Mouse (Mus musculus): ENCODE measurements around the gene Focad. TPM values are rescaled to one million over a fixed set of nuclear protein-coding genes. Genes with fewer than 3 reads are reported as not detected.
A peak's percentile ranks its signal among the peaks of the same experiment; 100 is the strongest.

The Focad gene
- polyA plus RNA-seq, 1 experiment, result 0.29 TPM

DNA sequence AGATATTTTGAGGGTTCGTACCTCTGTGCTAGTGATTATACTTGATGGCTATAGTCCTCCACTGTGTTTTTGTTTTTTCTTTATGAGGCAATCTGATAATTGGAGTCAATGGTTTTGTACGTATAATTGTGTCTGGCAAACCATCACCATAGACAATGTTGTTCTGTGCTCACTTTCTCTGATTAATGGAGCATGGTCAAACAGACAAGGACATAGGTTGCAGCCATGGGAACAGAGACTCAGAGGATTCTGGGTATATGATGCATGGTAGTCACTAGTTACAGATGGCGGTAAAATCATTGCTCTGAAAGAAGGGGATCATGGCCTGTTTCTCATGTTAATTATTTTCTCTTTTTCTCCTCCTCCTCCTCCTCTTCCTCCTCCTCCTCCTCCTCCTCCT is 205.1 kb downstream of the Focad start:
- TF ChIP-seq GATA1 (IDR thresholded peaks at IDR 0.05; ENCODE audit: low read length) (no peak), TAL1 (IDR thresholded peaks at IDR 0.05; ENCODE audit: low read length) (no peak)

DNA sequence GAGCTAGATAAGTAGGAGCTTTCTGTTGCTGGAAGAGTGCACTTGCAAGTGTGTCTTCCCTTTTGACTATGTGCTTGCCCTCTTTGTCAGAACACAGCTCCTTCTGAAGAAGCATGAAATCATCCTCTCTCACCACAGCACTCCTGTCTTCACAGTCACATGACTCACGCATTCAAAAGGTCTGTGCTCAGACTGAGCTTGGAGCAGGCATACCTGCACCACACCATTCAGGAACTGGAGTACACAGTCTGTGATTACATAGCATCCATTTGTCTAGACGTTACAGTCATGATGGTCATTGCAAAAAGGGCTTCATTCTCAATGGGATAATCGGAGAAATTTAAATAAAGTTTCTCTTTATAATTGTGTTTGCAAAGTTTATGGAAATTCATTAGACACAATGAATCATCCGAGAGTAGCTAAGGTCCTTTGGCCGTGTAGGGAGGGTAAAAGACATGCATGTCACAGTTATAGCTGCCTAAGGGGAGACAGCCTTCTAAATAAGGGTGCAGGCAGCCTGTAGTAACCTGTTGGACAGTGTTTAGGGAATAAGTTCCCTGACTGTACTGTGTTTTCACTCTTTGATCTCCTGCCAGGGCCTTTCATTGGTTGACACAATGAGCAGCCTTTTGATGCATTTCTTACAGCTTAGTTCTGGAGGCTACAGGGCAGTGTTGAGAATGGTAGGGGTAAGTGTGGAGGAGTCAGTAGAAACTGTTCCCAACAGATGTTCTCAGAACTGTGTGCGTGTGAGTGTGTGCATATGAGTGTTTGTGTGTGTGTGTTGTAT is 206.6 kb downstream of the Focad start:
- no peak for TF ChIP-seq TAL1 (IDR thresholded peaks at IDR 0.05; ENCODE audit: low read length)
- no peak for TF ChIP-seq GATA1 (IDR thresholded peaks at IDR 0.05; ENCODE audit: low read length)
- no peaks in the 10 kb centered on the region for H3K4me1 ChIP-seq (ENCODE audit: control insufficient read depth)
- H3K9me3 ChIP-seq (ENCODE audit: control insufficient read depth, low read length), result no peaks in the 10 kb centered on the region
- H3K27me3 ChIP-seq (ENCODE audit: control insufficient read depth), result no peaks in the 10 kb centered on the region
- H3K4me3 ChIP-seq (replicated peaks), result no peak overlapping the region
- H3K36me3 ChIP-seq (ENCODE audit: control insufficient read depth), result peaks cover 2% of the 10 kb centered on the region; the same call in 1 of the 2 replicates

More for the DNA sequence above, 205.1 kb downstream of the Focad start:
- H3K4me1 ChIP-seq (ENCODE audit: control insufficient read depth), result no peaks in the 10 kb centered on the region
- H3K27me3 ChIP-seq (ENCODE audit: control insufficient read depth), result no peaks in the 10 kb centered on the region
- 0 out of 2 replicates have a peak, but pooled peaks cover 2% of the 10 kb centered on the region for H3K36me3 ChIP-seq (ENCODE audit: control insufficient read depth)
- H3K9me3 ChIP-seq (ENCODE audit: control insufficient read depth, low read length), result no peaks in the 10 kb centered on the region
- no peak overlapping the region for H3K4me3 ChIP-seq (replicated peaks)

DNA sequence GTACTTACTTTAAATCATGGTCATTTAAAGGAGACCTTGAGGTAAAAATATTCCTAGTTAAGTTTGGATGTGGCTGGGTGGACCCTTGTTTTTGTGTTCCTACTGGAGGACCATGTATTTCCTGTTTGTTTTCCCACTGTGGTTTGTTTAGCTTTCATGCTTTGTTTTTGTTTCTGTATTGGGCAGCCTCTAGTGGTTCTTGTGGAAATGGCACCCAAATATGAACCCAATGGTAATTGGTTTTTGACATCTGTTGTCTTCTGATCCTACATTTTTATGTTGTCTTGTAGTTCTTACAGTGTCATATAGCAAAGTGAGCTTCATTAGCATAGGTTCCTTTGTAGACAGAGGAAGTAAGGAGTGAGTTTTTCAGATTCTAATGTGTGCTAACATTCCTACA is 207.9 kb downstream of the Focad start:
- Histone ChIP-seq H3K4me1 (ENCODE audit: control insufficient read depth) (peaks cover 5% of the 10 kb centered on the region), H3K4me3 (replicated peaks) (no peak overlapping the region), H3K9me3 (ENCODE audit: control insufficient read depth, low read length) (no peaks in the 10 kb centered on the region), H3K36me3 (ENCODE audit: control insufficient read depth) (peaks cover 2% of the 10 kb centered on the region; the same call in 1 of the 2 replicates), H3K27me3 (ENCODE audit: control insufficient read depth) (no peaks in the 10 kb centered on the region)
- no peak for TF ChIP-seq TAL1 (IDR thresholded peaks at IDR 0.05; ENCODE audit: low read length)
- no peak for TF ChIP-seq GATA1 (IDR thresholded peaks at IDR 0.05; ENCODE audit: low read length)

DNA sequence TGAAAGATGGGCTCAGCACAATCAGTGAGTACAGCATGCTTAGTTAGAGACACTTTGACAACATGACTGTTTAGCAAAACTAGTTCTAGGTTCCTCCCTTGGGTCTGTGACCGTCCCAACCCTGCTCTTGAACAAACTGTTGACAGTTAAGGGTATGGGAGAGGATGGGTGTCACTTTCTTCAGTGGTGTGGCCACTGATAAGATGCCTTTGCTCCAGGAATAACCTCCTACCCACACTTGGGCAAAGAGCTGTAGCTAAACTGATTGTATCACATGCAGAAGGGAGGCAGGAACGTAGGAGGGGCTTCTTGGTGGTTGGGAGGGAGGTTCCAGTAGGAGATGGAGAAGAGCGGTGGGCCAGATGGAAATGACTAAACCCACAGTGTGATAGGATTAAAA is 213.3 kb downstream of the Focad start:
- Histone ChIP-seq H3K27me3 (ENCODE audit: control insufficient read depth) (no peaks in the 10 kb centered on the region), H3K4me1 (ENCODE audit: control insufficient read depth) (peaks cover 16% of the 10 kb centered on the region), H3K36me3 (ENCODE audit: control insufficient read depth) (peaks cover 2% of the 10 kb centered on the region; the same call in 1 of the 2 replicates), H3K4me3 (replicated peaks) (peak overlapping the region; percentile 17), H3K9me3 (ENCODE audit: control insufficient read depth, low read length) (no peaks in the 10 kb centered on the region)
- no peak for TF ChIP-seq TAL1 (IDR thresholded peaks at IDR 0.05; ENCODE audit: low read length)
- no peak for TF ChIP-seq GATA1 (IDR thresholded peaks at IDR 0.05; ENCODE audit: low read length)

DNA sequence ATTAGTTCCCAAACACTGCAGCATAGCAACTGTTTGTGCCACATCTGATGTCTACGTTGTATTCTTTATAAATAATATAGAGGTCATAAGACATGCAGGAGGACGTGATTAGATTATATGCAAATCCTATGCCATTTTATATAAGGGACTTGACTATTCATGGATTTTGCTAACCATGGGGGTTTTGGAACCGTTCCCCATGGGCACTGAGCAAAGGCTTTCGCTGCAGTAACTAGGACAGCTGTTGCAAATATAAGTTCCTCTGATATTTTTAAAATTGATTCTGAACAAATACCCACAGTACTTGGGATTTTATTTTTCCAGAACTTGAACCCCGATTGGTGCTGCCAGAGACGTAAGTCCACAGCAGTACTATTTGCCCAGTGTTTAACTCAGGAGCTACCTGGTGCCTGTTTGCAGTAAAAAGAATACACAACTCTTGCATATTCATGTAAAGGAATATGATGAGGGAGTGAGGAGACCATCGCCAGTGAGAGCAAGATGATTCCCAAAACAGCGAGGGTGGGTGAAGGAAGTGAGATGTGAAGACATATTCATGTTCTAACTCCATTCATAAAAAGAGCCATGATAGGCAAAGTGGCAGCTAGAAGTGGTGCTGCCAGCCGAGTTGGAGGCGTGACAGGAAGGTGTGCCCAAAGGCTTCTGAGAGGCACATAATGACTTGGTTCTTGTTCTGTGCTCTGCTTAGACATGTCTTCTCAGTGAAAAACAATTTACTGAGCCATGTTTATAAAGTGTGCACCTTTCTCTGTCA is 214.1 kb downstream of the Focad start:
- no peaks in the 10 kb centered on the region for H3K27me3 ChIP-seq (ENCODE audit: control insufficient read depth)
- TF ChIP-seq TAL1 (IDR thresholded peaks at IDR 0.05; ENCODE audit: low read length), result no peak
- TF ChIP-seq GATA1 (IDR thresholded peaks at IDR 0.05; ENCODE audit: low read length), result no peak
- peaks cover under 1% of the 10 kb centered on the region; the same call in 1 of the 2 replicates for H3K36me3 ChIP-seq (ENCODE audit: control insufficient read depth)
- no peak overlapping the region for H3K4me3 ChIP-seq (replicated peaks)
- peaks cover 16% of the 10 kb centered on the region for H3K4me1 ChIP-seq (ENCODE audit: control insufficient read depth)
- H3K9me3 ChIP-seq (ENCODE audit: control insufficient read depth, low read length), result no peaks in the 10 kb centered on the region

DNA sequence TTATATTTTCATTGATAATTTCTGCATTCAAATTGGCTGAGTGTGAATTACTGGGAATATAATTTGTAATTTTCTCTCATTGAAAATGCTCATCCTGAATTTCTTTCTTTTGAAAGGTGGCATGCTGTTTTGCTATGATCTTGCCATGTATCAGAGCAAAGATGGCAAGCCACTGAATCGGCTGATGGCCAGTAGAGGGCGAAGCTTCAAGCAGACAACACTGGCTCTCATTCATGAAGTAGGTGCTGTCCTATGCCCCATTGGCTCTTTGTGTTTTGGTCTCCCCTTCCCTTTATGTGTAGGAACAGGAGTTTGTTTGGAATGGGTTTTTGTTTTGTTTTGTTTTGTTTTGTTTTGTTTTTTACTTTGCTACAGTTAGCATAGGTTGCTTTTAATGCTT is 215.2 kb downstream of the Focad start:
- no peaks in the 10 kb centered on the region for H3K27me3 ChIP-seq (ENCODE audit: control insufficient read depth)
- H3K36me3 ChIP-seq (ENCODE audit: control insufficient read depth), result no peaks in the 10 kb centered on the region; the same call in 1 of the 2 replicates
- TF ChIP-seq TAL1 (IDR thresholded peaks at IDR 0.05; ENCODE audit: low read length), result no peak
- no peak for TF ChIP-seq GATA1 (IDR thresholded peaks at IDR 0.05; ENCODE audit: low read length)
- H3K4me1 ChIP-seq (ENCODE audit: control insufficient read depth), result peaks cover 16% of the 10 kb centered on the region
- H3K4me3 ChIP-seq (replicated peaks), result no peak overlapping the region
- H3K9me3 ChIP-seq (ENCODE audit: control insufficient read depth, low read length), result no peaks in the 10 kb centered on the region

DNA sequence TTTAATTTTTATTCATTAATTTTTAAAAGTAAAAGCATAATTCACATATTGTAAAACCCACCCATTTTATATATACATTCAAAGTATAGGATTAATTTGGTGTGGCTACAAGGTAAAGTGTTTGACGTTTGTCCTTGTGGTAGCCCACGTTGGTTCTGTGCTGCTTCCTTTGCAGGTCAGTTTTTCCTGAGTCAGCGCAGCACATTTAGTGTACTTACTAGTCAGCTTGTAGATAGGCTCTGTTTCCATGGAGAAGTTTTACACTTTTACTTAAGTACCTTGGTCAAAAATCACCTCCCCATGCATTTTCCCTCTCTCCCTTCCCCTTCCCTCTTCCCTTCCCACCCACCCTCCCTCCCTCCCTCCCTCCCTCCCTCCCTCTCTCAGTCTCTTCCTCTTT is 220.5 kb downstream of the Focad start:
- H3K4me3 ChIP-seq (replicated peaks), result no peak overlapping the region
- H3K27me3 ChIP-seq (ENCODE audit: control insufficient read depth), result no peaks in the 10 kb centered on the region
- H3K9me3 ChIP-seq (ENCODE audit: control insufficient read depth, low read length), result no peaks in the 10 kb centered on the region
- TF ChIP-seq TAL1 (IDR thresholded peaks at IDR 0.05; ENCODE audit: low read length) (no peak), GATA1 (IDR thresholded peaks at IDR 0.05; ENCODE audit: low read length) (no peak)
- no peaks in the 10 kb centered on the region for H3K36me3 ChIP-seq (ENCODE audit: control insufficient read depth)
- H3K4me1 ChIP-seq (ENCODE audit: control insufficient read depth), result no peaks in the 10 kb centered on the region

DNA sequence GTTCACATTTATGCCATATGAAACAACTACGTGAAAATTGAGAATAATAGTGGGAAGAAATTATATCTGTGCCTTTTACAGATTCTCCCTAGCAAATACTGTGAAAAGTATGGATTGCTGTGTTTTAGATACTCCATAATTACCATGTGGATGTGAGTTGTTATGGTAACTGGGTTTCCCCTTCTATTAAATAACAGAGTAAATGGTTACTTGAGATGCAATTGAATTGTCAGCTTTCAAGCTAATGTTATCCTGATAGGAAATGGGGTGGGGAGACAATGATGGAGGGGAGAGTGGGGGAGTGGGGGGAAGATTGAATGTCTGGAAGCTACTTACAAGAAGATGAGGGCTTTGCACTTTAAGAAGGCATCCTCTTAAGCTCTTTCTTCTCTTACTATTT is 225.6 kb downstream of the Focad start:
- Histone ChIP-seq H3K4me3 (replicated peaks) (no peak overlapping the region), H3K27me3 (ENCODE audit: control insufficient read depth) (no peaks in the 10 kb centered on the region), H3K9me3 (ENCODE audit: control insufficient read depth, low read length) (no peaks in the 10 kb centered on the region), H3K4me1 (ENCODE audit: control insufficient read depth) (no peaks in the 10 kb centered on the region), H3K36me3 (ENCODE audit: control insufficient read depth) (no peaks in the 10 kb centered on the region)
- no peak for TF ChIP-seq GATA1 (IDR thresholded peaks at IDR 0.05; ENCODE audit: low read length)
- TF ChIP-seq TAL1 (IDR thresholded peaks at IDR 0.05; ENCODE audit: low read length), result no peak

DNA sequence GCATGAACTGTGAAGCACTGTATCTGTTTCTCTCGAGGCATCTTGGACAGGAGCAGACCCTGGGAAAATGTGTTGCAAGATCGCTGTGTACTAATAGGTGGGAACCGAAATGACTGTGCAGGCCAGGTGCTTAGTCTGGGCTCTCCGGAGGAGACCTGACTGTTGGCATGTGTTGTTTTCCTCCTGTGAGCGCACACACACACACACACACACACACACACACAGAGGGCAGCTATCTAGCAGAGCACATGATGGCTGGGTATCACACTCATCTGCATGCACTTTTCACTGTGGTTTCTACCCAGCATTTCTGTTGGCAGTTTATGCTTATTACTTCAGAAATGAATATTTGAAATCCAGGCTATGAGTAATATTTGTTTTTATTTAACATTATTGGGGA is 231.0 kb downstream of the Focad start:
- H3K4me3 ChIP-seq (replicated peaks), result no peak overlapping the region
- no peak for TF ChIP-seq TAL1 (IDR thresholded peaks at IDR 0.05; ENCODE audit: low read length)
- TF ChIP-seq GATA1 (IDR thresholded peaks at IDR 0.05; ENCODE audit: low read length), result no peak
- H3K36me3 ChIP-seq (ENCODE audit: control insufficient read depth), result no peaks in the 10 kb centered on the region
- H3K9me3 ChIP-seq (ENCODE audit: control insufficient read depth, low read length), result no peaks in the 10 kb centered on the region
- no peaks in the 10 kb centered on the region for H3K27me3 ChIP-seq (ENCODE audit: control insufficient read depth)
- H3K4me1 ChIP-seq (ENCODE audit: control insufficient read depth), result no peaks in the 10 kb centered on the region
